Mouse (Mus musculus): ENCODE data around the gene Lamtor3.
"Not testable (repeated sequence)": the region's sequence is repeated elsewhere in the genome, so short reads cannot be mapped to it uniquely, and the experiment has no call there.

Gene Lamtor3

DNA sequence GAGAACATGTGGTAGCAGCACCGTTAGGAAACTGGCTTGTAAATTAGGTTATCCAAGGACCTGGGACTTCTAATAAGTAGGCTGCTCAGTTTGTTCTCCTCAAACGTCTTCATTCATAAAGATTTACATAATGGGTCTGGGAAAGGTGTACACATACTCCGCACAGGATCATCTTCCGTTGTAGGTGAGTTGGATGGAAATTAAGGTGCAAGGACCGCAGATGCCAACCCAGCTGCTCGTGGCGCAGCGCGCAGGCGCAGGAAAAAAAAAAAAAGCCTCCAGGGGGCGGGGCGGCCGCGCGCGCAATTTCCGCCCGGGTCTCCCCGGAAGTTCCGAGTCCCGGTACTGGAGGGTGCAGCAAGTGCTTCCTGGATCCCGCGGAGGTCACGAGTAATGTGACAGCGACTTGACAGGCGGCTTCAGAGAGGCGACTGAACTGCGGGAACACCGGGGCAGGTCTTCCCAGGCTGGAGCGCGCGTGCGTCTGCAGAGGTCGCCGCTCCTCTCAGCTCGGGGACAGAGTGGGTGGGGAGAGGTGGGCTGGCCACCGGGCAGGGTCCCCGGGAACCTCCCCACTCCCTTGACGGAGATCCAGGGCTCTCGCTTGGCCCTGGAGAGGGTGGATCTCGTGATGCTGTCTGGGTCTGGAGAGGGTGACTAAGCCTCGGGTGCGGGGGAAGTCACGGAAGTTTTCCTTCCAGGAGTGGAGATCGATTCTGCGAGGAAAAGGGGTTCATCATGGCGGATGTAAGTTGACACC lies at the start of gene Lamtor3:
Lamtor3 (plus strand) TSS at position 335 of the 760 bp plus-strand sequence.
- peak; percentile 85 for DNase-seq (ENCODE audit: low spot score)

DNA sequence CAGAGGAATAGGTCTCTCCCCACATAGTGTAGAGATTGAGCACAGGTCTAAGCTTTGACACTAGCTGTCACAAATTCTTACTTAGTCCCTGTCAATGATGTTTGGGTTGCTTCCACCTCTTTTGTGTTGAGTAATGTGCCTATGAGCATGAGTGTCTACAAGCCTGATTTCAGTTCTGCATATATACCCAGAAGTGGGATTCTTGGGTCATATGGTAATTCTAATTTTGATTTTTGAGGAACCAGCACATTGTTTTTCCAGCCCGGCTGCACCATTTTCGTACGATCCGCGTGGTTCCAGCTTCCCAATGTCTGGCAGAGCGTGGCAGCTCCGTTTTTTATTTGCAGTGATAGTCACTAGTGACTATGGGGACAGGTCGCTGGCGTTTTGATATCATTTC lies 48.9 kb upstream of the Lamtor3 start:
- DNase-seq (ENCODE audit: low spot score) = no peak

DNA sequence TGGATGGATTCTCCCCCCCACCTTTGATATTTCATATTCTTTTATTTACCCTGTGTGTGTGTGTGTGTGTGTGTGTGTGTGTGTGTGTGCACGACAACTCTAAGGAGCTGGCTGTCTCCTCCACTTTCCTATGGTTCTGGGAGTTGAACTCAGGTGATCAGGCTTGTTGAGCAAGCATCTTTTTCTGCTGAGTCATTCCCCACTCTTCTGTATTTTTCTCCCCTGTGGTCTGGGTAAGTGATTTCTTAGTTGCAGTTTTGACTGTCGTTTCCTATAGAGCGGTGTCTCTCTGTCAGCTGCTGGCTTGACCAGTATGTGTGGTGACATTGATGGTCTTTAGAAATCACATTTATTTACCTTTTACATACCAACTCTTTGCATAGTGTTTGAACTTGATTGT lies 39.0 kb upstream of the Lamtor3 start:
- no peak for DNase-seq (ENCODE audit: low spot score)

DNA sequence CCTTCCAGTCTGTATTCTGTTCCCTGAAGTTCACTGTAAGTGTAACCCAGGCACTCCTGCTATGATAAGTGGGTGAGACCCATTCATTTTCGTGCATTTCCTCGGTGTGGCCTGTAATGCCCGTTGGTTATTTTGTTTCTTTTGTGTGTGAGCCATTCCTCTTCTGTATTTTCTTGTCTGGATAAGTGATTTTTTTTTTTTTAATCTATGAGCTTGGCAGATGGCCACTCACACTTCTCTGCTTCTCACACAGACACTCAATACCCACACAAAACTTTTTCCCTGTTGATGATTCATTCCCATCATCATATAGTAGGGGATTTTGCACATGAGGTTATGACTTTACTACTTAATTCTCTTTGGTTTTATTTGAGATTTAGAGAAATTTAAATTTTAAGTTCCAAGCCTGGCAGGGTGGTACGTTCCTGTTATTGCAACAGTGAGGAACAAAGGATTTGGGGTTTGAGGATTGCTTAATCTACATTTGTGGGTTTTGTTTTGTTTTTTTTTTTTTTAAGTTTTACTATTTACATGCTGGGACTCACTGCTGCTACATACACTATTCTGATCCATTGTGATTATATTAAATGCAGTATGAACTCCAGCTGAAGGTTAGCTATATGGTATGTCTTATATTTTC lies 38.1 kb upstream of the Lamtor3 start:
- no peak for DNase-seq (ENCODE audit: low spot score)

DNA sequence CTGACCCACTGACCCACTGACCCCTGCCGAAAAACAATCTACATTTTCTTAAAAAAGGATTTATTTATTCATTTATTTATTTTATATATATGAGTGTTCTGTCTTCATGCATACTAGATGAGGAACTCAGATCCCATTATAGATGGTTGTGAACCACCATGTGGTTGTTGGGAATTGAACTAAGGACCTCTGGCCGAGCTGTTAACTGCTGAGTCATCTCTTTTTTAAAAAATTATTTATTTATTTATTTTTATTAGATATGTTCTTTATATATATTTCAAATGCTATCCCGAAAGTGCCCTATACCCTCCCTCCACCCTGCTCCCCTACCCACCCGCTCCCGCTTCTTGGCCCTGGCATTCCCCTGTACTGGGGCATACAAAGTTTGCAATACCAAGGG lies 37.2 kb upstream of the Lamtor3 start:
- DNase-seq (ENCODE audit: low spot score) = no peak

DNA sequence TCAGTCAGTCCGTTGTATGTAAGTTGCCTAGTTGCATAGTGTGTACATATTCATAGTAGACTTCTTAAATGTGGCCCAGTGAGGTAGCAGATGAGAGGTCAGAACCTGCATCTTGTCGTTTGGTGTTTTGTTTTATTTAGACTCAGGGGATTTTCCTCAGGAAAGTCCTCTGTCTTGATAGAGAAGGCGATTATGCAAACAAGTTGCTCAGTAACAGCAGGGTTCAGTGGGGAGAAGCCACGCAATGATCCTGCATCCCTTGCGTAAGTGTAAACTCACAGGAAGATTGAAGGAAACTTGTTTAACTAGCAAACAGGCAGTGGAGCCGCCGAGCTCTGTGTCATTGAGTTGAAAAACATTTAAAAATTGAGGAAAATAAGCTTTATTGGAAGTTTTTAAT lies 30.3 kb upstream of the Lamtor3 start:
- no peak for DNase-seq (ENCODE audit: low spot score)

DNA sequence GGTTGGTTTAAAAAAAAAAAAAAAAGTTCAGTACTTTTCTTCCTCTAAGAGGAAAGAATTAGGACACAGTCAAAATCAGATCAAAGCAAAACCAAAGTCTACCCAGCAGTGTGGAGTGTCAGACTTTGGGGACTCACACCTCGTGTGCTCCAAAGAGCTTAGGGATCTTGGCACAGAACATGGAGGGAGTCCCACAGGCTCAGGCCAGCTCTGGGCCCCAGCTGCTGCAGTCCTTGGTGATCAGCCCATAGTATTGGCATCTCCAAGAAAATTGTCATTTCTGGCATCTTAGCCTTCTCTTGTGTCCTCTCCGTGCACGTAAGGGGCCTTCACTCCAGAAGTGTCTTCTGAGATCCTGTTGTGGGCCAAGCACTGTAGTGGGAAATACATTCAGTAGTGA lies 27.2 kb upstream of the Lamtor3 start:
- DNase-seq (ENCODE audit: low spot score) = no peak

DNA sequence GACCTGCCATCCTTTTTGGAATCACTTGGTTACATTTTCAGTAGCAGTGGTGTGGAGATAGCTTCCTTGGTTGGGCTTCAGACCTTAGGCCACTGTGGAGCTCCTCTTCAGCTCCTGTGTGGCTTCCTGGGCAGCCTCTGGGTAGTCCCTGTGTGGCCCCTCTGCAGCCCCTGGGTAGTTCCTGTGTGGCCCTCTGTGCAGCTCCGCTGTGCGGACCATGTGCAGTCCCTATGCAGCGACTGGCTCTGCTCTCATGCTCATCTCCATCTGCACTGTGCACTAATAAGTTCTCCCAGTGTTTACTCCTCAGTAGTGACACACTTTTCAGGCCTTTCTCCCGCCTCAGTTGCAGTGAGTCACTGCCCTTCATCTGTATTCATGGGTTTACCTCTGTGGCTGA lies 26.2 kb upstream of the Lamtor3 start:
- no peak for DNase-seq (ENCODE audit: low spot score)

DNA sequence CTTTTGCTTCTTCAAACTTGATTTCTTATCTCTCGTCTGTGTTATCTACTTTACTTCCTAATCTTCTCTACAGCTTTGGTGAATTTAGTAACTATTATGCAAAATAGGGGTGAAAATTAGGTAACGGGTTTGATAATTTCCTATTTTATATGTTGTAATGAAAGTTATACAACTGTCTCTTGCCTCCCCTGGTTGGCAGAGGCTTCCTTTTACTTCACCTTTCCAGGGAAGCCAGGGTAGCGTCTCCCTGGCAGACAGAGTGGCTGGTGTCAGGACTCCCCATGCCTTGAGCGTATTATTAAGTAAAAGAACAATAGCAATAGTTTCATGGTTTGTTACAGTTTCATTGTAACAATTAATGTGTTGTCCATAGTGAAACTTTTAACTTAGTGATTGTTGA lies 24.5 kb upstream of the Lamtor3 start:
- DNase-seq (ENCODE audit: low spot score) = no peak

DNA sequence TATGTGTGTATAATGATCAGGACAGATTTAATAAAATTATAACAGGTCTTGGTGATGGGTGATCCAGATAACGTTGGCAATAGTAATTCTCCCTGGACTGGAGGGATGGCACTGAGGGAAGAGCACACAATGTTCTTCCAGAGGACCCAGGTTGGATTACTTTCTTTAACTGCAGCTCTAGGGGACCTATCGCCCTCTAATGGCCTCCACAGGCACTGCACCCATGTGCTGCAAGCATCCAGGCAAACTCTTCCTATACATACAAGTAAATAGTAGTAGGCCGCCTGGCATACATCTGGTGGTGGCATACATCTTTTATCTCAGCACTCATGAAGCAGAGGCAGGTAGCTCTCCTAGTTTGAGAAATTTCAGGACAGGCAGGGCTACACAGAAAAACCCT lies 23.1 kb upstream of the Lamtor3 start:
- DNase-seq (ENCODE audit: low spot score) = no peak

DNA sequence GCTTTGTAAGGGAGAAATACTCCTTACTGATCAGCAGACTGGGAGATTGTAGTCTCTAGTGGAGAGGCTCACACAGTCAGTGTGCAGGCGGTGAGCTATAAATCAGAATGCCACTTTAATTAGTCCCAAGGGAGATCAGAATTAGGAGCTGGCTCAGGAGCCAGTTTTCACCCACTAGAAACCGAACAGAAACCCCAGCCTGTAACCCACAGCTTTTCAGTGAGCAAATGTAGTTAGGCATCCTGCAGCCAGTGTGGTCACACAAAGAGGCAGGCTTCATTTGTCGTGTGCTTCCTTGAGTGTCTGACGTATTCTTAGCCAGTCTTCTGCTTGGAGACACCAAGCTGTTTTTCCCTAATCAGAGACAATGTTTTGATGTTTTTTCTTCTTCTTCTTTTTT lies 21.9 kb upstream of the Lamtor3 start:
- no peak for DNase-seq (ENCODE audit: low spot score)

DNA sequence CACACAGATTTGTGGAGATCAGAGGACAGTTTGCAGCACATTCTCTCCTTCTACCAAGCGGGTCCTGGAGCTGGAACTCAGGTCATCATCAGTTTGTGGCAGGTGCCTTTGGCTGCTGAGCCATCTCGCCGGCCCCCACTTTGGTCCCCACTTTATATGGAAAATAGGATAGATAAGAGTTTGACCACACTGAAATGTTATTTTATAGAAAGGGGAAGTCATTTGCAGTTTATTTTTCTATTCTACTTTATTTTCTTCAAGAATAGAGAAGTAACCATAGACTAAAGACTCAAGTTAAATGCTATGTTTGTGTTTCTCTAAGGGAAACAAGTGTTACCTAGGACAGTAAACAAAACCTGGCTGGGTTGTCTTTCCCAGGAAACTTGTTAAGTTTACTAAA lies 21.4 kb upstream of the Lamtor3 start:
- no peak for DNase-seq (ENCODE audit: low spot score)

DNA sequence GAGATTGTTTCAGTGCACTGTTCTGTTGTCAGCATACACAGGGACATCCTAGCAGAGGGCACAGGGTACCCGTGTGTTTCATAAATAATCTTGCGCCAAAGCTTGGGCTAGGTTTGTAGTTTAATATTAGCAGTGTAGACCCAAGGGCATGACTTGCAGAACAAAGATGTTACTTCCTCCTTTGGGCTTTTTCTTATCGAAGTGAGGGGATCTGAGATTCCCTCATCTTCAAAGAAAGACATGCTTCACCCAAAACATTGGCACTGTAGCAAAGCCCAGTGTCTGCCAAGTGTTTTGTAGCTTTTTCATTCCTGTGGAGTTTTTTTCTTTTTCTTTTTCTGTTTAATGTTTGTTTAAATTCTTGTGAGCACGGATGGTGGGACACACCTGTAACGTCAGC lies 20.6 kb upstream of the Lamtor3 start:
- no peak for DNase-seq (ENCODE audit: low spot score)

DNA sequence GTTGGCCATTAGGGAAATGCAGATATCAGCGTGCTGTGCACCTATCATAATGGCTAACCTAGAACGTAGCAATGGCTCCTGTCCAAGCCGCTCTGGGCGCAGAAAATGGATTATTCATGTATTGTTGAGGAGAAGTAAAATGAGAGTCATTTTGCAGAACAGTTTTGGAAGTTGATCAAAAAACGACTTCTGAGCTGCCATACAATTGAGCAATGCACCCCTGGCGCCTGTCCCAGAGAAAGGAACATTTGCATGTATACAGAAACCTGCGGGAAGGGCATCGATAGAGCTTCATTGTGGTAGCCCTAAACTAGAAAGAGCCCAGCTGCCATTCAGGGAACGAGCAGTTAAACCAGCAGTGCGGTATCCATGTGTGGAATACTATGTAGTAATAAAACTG lies 18.2 kb upstream of the Lamtor3 start:
- no peak for DNase-seq (ENCODE audit: low spot score)

DNA sequence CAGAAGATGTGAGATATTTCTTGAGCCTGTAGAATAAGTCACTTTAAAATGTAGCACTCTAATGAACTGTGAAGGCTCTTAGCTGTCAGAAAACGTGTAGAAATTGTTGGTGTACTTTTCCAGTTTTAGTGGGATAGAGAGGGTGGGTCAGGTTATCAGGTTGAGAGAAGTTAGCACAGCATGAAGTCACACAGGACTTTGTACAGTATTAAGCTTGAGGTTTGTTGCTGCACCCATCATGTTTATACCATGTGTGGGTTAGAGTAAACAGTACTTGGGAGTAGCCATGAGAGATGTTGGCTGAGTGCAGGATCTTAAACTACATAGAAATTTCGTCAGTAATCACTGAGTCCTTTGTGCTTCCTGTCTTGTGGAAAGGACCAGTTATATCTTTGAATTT lies 5.2 kb upstream of the Lamtor3 start:
- no peak for DNase-seq (ENCODE audit: low spot score)

DNA sequence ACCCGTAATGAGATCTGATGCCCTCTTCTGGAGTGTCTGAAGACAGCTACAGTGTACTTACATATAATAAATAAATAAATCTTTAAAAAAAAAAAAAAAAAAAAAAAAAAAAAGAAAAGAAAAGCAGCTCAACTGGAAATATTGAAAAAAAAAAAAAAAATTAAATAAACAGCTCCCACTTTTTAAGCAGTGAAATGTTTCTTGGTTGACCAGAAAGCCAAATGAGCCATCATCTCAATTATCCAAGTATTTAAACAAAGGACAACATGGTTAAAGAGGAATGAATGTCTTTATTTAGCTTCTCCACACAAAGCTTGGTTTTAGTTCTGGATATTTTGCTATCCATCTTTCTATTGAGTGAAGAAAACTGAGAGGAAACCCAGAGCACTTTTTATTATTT lies 3.7 kb upstream of the Lamtor3 start:
- not testable (repeated sequence) for DNase-seq (ENCODE audit: low spot score)

DNA sequence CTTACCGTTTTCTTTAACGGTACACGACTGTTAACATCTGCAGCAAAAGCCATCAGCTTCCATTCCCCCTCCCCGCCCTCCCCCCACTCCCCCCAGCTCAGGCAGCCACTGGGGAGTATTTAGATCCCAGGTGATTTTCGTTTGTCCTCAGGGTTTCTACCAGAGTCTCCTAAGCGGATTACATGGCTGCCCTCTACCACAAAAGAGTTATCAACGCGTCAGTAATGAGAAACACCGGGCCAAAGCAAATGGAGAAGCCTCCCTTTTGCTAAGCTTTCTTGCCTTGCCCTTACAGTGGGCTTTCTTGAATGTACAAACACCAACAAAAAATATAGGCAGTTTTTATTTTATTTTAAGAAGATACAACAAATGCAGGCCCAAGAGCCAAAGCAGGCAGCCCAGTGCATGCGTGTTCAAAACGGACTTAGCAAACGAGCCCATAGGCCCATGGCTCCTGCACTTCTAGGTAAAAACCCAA lies 573 bp upstream of the Lamtor3 start:
- no peak for DNase-seq (ENCODE audit: low spot score)

DNA sequence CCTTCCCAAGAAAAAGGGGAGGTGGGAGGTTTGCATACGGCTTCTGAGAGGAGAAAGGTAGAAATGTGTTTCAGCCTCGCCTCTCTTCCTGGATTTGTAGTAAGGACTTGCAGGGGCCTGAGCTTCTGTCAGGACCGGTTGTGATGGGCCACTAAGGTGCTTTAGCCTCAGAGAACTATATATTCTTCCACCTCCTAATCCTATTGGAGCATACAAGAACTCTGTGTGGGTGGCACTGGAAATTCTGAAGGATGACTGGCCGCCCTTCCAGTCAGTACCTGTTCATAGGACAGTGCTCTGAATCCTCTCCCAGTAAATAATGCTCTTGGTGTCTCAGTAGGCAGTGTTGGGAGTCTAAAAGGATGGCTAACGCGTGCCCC lies 616 bp downstream of the Lamtor3 start:
- DNase-seq (ENCODE audit: low spot score) = no peak

DNA sequence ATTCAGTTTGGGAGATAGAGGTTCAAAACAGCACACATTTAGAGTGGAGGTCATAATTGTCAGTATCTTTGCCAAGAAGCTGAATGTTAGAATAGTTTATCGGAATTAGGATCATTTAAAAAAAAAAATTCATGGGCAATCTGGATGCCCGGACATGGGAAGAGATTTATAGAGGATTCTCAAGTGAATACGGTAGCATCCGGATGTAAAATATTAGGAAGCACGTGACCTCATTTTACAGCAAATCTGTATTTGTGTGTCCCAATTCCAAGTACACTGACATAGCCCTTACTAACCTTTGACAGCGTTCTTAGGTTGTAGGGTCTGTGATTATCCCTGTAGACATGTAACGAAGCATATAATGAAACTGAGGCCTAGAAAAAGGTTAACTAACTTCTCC lies 1.1 kb downstream of the Lamtor3 start:
- no peak for DNase-seq (ENCODE audit: low spot score)

DNA sequence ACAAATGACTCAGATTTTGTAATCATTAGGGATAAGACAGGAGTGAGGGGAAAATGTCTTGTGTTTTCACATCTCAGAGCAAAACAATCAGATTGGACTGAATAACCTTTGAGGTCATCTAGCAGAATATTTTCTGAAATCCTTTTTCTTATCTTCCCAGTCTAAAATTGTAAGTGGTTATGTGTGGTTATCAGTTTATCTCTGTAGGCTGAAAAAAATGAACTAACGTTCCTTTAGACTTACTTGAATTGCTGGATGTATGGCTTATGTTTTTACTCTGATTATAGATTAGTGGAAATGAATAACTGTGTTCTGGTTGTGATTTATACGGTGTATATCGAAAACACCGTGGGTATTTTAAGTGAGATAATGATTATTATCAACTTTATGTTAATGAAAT lies 2.3 kb downstream of the Lamtor3 start:
- no peak for DNase-seq (ENCODE audit: low spot score)

DNA sequence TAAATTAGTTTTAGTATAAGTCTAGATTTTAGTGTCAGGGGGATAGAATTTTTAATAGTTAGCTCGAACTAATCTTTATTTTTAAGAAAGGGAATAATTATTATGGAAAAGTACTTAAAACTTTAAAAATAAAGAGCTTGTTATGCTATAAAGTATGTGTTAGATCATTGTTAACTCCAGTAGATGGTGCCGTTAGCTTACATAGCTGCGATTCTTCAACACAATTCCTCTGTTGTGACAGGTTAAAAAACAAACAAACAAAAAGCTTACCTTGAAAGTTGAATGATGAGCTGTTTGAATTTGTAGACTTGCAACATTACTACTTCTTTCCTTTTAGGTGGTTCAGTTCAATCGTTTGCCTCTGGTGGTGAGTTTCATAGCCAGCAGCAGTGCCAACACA lies 8.7 kb downstream of the Lamtor3 start:
- DNase-seq (ENCODE audit: low spot score) = no peak

DNA sequence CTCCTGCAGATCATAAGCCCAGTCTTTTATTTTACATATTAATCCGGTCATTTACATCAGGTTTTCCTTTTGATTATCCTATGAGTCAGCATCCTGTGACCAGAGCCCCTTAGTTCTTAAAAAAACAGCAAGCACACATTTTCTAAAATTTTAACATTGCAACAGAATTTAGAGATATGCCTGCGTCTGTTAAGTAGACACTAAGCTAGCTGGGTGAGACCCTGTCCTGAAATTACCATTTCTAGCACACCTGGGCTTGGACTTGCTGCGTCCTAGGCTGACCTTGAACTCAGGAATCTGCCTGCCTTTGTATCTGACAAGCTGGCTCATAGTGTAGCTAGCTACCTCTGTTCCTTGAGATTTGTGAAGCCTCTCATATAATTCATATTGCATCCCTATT lies 11.6 kb downstream of the Lamtor3 start:
- no peak for DNase-seq (ENCODE audit: low spot score)

DNA sequence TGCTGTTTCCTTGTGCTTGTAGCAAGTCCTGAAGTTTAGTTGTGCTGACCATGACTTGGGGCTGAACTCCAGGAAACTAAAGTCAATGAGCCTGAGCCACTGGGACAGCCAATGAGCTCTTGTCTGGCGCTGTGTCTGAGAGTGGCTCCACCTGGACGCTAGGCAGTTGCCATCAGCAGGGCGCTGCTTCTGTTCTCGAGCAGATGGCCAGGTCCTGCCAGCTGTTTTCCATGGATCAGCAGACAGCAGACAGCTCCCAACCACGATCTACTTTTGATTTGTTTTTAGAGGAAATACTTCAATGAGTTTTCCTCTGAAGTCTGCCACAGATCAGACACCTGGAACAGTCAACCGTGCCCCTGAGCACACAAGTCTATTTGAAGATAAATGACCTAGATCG lies 14.4 kb downstream of the Lamtor3 start:
- DNase-seq (ENCODE audit: low spot score) = no peak

DNA sequence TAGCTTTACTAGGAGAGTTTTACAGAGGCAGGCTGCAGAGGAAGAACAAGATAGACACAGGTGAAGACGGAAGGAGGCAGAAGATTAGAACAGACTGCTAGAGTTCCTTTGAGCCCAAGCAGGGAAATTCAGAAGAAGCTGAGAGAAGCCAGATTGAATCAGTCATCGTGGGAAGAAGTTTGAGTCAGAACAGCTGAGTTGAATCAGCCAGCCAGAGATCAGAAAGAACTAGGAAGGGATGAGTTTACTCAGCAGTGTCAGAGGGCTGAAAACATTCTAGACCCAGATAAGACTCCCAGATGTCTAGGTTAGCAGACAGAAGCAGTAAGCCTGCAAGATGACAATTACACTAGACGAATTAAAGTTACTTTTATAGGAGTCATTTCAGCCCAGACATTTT lies 15.7 kb downstream of the Lamtor3 start:
- DNase-seq (ENCODE audit: low spot score) = no peak

All from urinary bladder, postnatal 14 days (tissue).